Comparison of ENCODE assay signal across 8 mouse cellular contexts in genomic region chr11:54522529-54523430, GRCm38 (mm10). TPM values are rescaled to one million over a fixed set of nuclear protein-coding genes. Genes with fewer than 3 reads are reported as not detected.
DNase-seq lines count a peak whose midpoint lies in the region; ATAC-seq lines count a peak whose summit lies in the region.

Gene Rapgef6, plus strand, starts transcription at chr11:54522847.

- peak within 1 kb of the TSS; percentile 72 for H3K9ac ChIP-seq in hindbrain, embryonic 14.5 days

- under 1% methylated on average over 73 of the region's 73 CpGs for WGBS in hindbrain, embryonic 14.5 days

- peak within 1 kb of the TSS; percentile 79 for H3K4me2 ChIP-seq in hindbrain, embryonic 14.5 days (replicated peaks)

- H3K27me3 ChIP-seq in hindbrain, embryonic 14.5 days (ENCODE audit: control insufficient read depth, insufficient read depth, low read length) = no peaks in the 10 kb centered on the region

- DNase-seq in R1 (ENCODE audit: low read depth, low spot score) = peak; percentile 97
- DNase-seq in cerebellum, postnatal 25 days = peak; percentile 99
- DNase-seq in frontal cortex, postnatal 25 days (ENCODE audit: low spot score in 2 of 2) = peak; percentile 88 to 98
- DNase-seq in hindbrain, embryonic 14.5 days (ENCODE audit: low spot score) = peak; percentile 100
- peak; percentile 98 to 99 for DNase-seq in layer of hippocampus, postnatal 36 days
- DNase-seq in lung, postnatal 36 days = peak; percentile 99
- DNase-seq in retina, postnatal 1 day = peak; percentile 99
- DNase-seq in urinary bladder, adult 18-20 months (ENCODE audit: low spot score in 2 of 2) = peak; percentile 98 to 99

- H3K4me3 ChIP-seq in hindbrain, embryonic 14.5 days (replicated peaks; ENCODE audit: low read length) = peak within 1 kb of the TSS; percentile 67

- no peaks in the 10 kb centered on the region for H3K36me3 ChIP-seq in hindbrain, embryonic 14.5 days (replicated peaks; ENCODE audit: control insufficient read depth, insufficient read depth)

- peak; percentile 97 for ATAC-seq in hindbrain, embryonic 14.5 days (ENCODE audit: low FRiP score)

- no peaks in the 10 kb centered on the region for H3K9me3 ChIP-seq in hindbrain, embryonic 14.5 days (ENCODE audit: control insufficient read depth, low read length)

- peaks cover 17% of the 10 kb centered on the region for H3K4me1 ChIP-seq in hindbrain, embryonic 14.5 days (replicated peaks; ENCODE audit: control insufficient read depth, insufficient read depth, low read length)

- H3K27ac ChIP-seq in hindbrain, embryonic 14.5 days = peak within 1 kb of the TSS; percentile 92

RNA-seq across cellular contexts. Expression of gene Rapgef6, which starts in this region (rescaled TPM):
- polyA plus RNA-seq in hindbrain, embryonic 14.5 days (2014; fragmentation: Nextera tagmentation; extraction: Ambion mirVana) = 31.3 and 31.7 TPM in 2 replicates
- 10 to 100 TPM; 41.3 to 48.5 TPM for total RNA-seq in layer of hippocampus, postnatal 36 days (2021)

Comparison
In these comparisons a context has a peak if more than half of its experiments do, and no peak if none do; other contexts are left out.
1. Peak in every context shown above with its lines: DNase-seq, ATAC-seq, H3K4me3 ChIP-seq and H3K27ac ChIP-seq.